Mouse (Mus musculus): ENCODE results near the gene Vps37b. TPM values are rescaled to one million over a fixed set of nuclear protein-coding genes. Genes with fewer than 3 reads are reported as not detected.

Gene Vps37b
- polyA plus RNA-seq, 1 experiment = 39.3 TPM

- TF ChIP-seq CTCF (IDR thresholded peaks at IDR 0.05; ENCODE audit: insufficient read depth, low read length) (no peak), POLR2A (IDR thresholded peaks at IDR 0.05; ENCODE audit: borderline replicate concordance, extremely low read depth, low read depth, low read length) (no peak)
- DNase-seq = no peak
- peaks cover 28% of the 10 kb centered on the region for H3K4me1 ChIP-seq (ENCODE audit: control insufficient read depth, insufficient read depth, low read length)
- no peak overlapping the region for H3K4me3 ChIP-seq (replicated peaks; ENCODE audit: extremely low read depth, low read depth, low read length)
- WGBS = 85% methylated on average over 6 of the region's 6 CpGs
Measured at GRCm38 (mm10) chr5:123991321-123991720, 40.7 kb downstream of the Vps37b start.

GRCm38 (mm10) chr5:123989941-123990885 is 41.9 kb downstream of the Vps37b start:
- H3K4me1 ChIP-seq (ENCODE audit: control insufficient read depth, insufficient read depth, low read length) = peaks cover 28% of the 10 kb centered on the region
- DNase-seq = peak; percentile 75
- no peak overlapping the region for H3K4me3 ChIP-seq (replicated peaks; ENCODE audit: extremely low read depth, low read depth, low read length)
- 75% methylated on average over 20 of the region's 20 CpGs for WGBS
- TF ChIP-seq POLR2A (IDR thresholded peaks at IDR 0.05; ENCODE audit: borderline replicate concordance, extremely low read depth, low read depth, low read length) = no peak
- TF ChIP-seq CTCF (IDR thresholded peaks at IDR 0.05; ENCODE audit: insufficient read depth, low read length) = no peak

- H3K4me3 ChIP-seq (replicated peaks; ENCODE audit: extremely low read depth, low read depth, low read length) = no peak overlapping the region
- TF ChIP-seq CTCF (IDR thresholded peaks at IDR 0.05; ENCODE audit: insufficient read depth, low read length) (no peak), POLR2A (IDR thresholded peaks at IDR 0.05; ENCODE audit: borderline replicate concordance, extremely low read depth, low read depth, low read length) (no peak)
- peaks cover 27% of the 10 kb centered on the region for H3K4me1 ChIP-seq (ENCODE audit: control insufficient read depth, insufficient read depth, low read length)
- WGBS = 82% methylated on average over 4 of the region's 4 CpGs
- DNase-seq = no peak
Measured at GRCm38 (mm10) chr5:123987511-123987910, 44.6 kb downstream of the Vps37b start.

- WGBS = 54% methylated on average over 2 of the region's 2 CpGs
- Histone ChIP-seq H3K4me1 (ENCODE audit: control insufficient read depth, insufficient read depth, low read length) (peaks cover 22% of the 10 kb centered on the region), H3K4me3 (replicated peaks; ENCODE audit: extremely low read depth, low read depth, low read length) (no peak overlapping the region)
- DNase-seq = no peak
- no peak for TF ChIP-seq CTCF (IDR thresholded peaks at IDR 0.05; ENCODE audit: insufficient read depth, low read length)
- TF ChIP-seq POLR2A (IDR thresholded peaks at IDR 0.05; ENCODE audit: borderline replicate concordance, extremely low read depth, low read depth, low read length) = no peak
Measured at GRCm38 (mm10) chr5:123986925-123987324, 45.1 kb downstream of the Vps37b start.

GRCm38 (mm10) chr5:123985434-123985833 is 46.6 kb downstream of the Vps37b start:
- DNase-seq = no peak
- 80% methylated on average over 9 of the region's 9 CpGs for WGBS
- Histone ChIP-seq H3K4me1 (ENCODE audit: control insufficient read depth, insufficient read depth, low read length) (peaks cover 20% of the 10 kb centered on the region), H3K4me3 (replicated peaks; ENCODE audit: extremely low read depth, low read depth, low read length) (no peak overlapping the region)
- TF ChIP-seq POLR2A (IDR thresholded peaks at IDR 0.05; ENCODE audit: borderline replicate concordance, extremely low read depth, low read depth, low read length) (no peak), CTCF (IDR thresholded peaks at IDR 0.05; ENCODE audit: insufficient read depth, low read length) (no peak)

- TF ChIP-seq CTCF (IDR thresholded peaks at IDR 0.05; ENCODE audit: insufficient read depth, low read length) (no peak), POLR2A (IDR thresholded peaks at IDR 0.05; ENCODE audit: borderline replicate concordance, extremely low read depth, low read depth, low read length) (no peak)
- Histone ChIP-seq H3K4me1 (ENCODE audit: control insufficient read depth, insufficient read depth, low read length) (peaks cover 30% of the 10 kb centered on the region), H3K4me3 (replicated peaks; ENCODE audit: extremely low read depth, low read depth, low read length) (no peak overlapping the region)
- 78% methylated on average over 11 of the region's 11 CpGs for WGBS
- no peak for DNase-seq
Measured at GRCm38 (mm10) chr5:123982838-123983237, 49.2 kb downstream of the Vps37b start.

- WGBS = 54% methylated on average over 6 of the region's 6 CpGs
- DNase-seq = peak; percentile 44
- Histone ChIP-seq H3K4me1 (ENCODE audit: control insufficient read depth, insufficient read depth, low read length) (peaks cover 34% of the 10 kb centered on the region), H3K4me3 (replicated peaks; ENCODE audit: extremely low read depth, low read depth, low read length) (no peak overlapping the region)
- no peak for TF ChIP-seq CTCF (IDR thresholded peaks at IDR 0.05; ENCODE audit: insufficient read depth, low read length)
- TF ChIP-seq POLR2A (IDR thresholded peaks at IDR 0.05; ENCODE audit: borderline replicate concordance, extremely low read depth, low read depth, low read length) = no peak
Measured at GRCm38 (mm10) chr5:123981250-123981554, 50.9 kb downstream of the Vps37b start.

GRCm38 (mm10) chr5:123980521-123981249 is 51.4 kb downstream of the Vps37b start:
- Histone ChIP-seq H3K4me3 (replicated peaks; ENCODE audit: extremely low read depth, low read depth, low read length) (no peak overlapping the region), H3K4me1 (ENCODE audit: control insufficient read depth, insufficient read depth, low read length) (peaks cover 36% of the 10 kb centered on the region)
- TF ChIP-seq CTCF (IDR thresholded peaks at IDR 0.05; ENCODE audit: insufficient read depth, low read length) = no peak
- no peak for TF ChIP-seq POLR2A (IDR thresholded peaks at IDR 0.05; ENCODE audit: borderline replicate concordance, extremely low read depth, low read depth, low read length)
- WGBS = 45% methylated on average over 9 of the region's 9 CpGs
- DNase-seq = peak; percentile 12

- peaks cover 36% of the 10 kb centered on the region for H3K4me1 ChIP-seq (ENCODE audit: control insufficient read depth, insufficient read depth, low read length)
- 43% methylated on average over 4 of the region's 4 CpGs for WGBS
- DNase-seq = peak; percentile 4
- no peak overlapping the region for H3K4me3 ChIP-seq (replicated peaks; ENCODE audit: extremely low read depth, low read depth, low read length)
- no peak for TF ChIP-seq POLR2A (IDR thresholded peaks at IDR 0.05; ENCODE audit: borderline replicate concordance, extremely low read depth, low read depth, low read length)
- TF ChIP-seq CTCF (IDR thresholded peaks at IDR 0.05; ENCODE audit: insufficient read depth, low read length) = no peak
Measured at GRCm38 (mm10) chr5:123979980-123980369, 52.1 kb downstream of the Vps37b start.

Measured in lung, adult 2 months (tissue).